Mouse (Mus musculus): Measurements from ENCODE around the gene Gm49337.

GRCm38 (mm10) chr4:116208891-116209290 lies 35.7 kb downstream of the Gm49337 start:
- TF ChIP-seq CTCF (IDR thresholded peaks at IDR 0.05; ENCODE audit: control insufficient read depth, insufficient read depth, low read length) (no peak), POLR2A (IDR thresholded peaks at IDR 0.05; ENCODE audit: borderline replicate concordance, control insufficient read depth, low read depth, low read length) (no peak)

All from bone marrow, adult 2 months (tissue).